Mouse (Mus musculus) megakaryocyte, adult 5-6 weeks (primary cell): ENCODE results near the gene Golt1a. TPM values are rescaled to one million over a fixed set of nuclear protein-coding genes. Genes with fewer than 3 reads are reported as not detected.
A peak's percentile ranks its signal among the peaks of the same experiment; 100 is the strongest.

Experiments
- ATAC-seq: 2 replicates; pipeline ENCODE4 v1.8.0; 2016; ENCODE audit warnings: mild to moderate bottlenecking, inconsistent platforms; ENCODE audit not compliant: poor library complexity, severe bottlenecking
- total RNA-seq, 2 experiments: library from RNA; stranded (forward) in 1 of 2; stranded (reverse) in 1 of 2; fragments of 153-499, 151-499 nt in 1 of 2; fragments of 221-1000, 200-1000 nt in 1 of 2; gene quantifications; 2 replicates each; pipeline versions ENCODE4 v1.2.3 to v1.2.4; 2015 to 2017

Gene Golt1a
- total RNA-seq (2015) (not detected in 2 replicates), total RNA-seq (2017) (not detected in 2 replicates)

GRCm38 (mm10) chr1:133309652-133310267 is at the start of gene Golt1a:
Golt1a (plus strand) TSS chr1:133309800.
- no peak for ATAC-seq

GRCm38 (mm10) chr1:133262628-133263027 is 47.0 kb upstream of the Golt1a start:
- no peak for ATAC-seq

- ATAC-seq, result no peak
These were observed 46.5 kb upstream of the Golt1a start for GRCm38 (mm10) chr1:133263134-133263533.

- ATAC-seq, result no peak
These were observed 45.2 kb upstream of the Golt1a start for GRCm38 (mm10) chr1:133264367-133264766.

GRCm38 (mm10) chr1:133265114-133265766 is 44.4 kb upstream of the Golt1a start:
- no peak for ATAC-seq

DNA sequence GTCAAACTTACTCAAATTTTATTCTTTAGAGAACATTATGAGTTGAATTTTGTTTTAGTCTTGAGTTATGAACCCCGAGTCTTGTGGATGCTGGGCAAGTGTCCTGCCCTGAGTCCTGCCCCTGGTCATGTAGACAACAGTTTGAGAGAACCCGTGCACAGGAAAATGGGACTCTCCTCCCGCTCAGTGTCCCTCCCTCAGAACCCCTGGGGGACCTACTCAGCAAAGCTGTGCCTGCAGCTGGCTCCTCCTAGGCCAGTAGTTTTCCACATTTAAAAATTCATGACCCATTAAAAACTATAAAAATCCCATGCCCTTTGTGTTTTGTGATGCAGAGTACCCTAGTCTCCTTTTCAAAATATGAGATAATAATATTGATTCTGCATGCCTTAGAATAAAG is 42.5 kb upstream of the Golt1a start:
- ATAC-seq, result no peak

GRCm38 (mm10) chr1:133267813-133268492 is 41.6 kb upstream of the Golt1a start:
- peak; percentile 44; the same call in 1 of the 2 replicates for ATAC-seq

DNA sequence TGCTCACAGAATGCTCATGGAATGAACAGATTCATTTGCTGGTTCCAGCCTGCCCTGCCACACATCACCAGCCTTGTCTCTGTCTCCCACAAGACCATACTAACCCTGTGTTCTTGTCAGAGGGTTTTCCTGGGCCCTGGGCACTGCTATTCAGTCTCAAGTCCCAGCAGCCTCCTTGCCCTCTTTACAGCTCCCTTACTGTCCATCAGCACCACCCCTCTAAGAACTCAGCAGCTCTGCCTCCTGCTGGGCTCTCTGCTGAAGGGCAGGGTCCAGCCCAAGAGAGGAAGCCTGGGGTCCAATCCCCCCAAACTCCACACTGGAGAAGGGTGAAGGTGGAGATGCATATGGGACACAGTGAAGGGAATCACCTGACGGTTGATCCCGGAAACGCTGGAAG is 41.1 kb upstream of the Golt1a start:
- no peak for ATAC-seq

DNA sequence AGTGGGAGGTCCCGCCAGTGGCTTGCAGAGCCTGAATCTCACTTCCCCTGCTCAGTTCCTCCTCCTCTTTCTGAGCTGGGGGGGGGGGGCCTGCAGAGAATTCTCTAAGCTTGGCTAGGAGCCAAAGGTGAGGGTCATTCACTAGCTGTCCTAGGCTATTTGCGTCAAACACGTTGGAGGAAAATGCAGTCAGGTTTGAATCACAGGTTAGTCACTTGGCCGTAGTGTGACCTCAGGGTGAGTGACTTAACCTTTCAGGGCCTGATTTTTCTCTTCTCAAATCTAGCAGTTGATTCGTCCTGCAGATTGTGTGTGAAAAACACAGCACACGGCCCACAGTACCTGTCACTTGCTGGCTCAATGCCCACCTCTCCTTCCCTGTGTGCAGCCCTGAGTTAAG is 39.3 kb upstream of the Golt1a start:
- 0 out of 2 replicates have a peak, but pooled peaks have one; percentile 39 for ATAC-seq

DNA sequence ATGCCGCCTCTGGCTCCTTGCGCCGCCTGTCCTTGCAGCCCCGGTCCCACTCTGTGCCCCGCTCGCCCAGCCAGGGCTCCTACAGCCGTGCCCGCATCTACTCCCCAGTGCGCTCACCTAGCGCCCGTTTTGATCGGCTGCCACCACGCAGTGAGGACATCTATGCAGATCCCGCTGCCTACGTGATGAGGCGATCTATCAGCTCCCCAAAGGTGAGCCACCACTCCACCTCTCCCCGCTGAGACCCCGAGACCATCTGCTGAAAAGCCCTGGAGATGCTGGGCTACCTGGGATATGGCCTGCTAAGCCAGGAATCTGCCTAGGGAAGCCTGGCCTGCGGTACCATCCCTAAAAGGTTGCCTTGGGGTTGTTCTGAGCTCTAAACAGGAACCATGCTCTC is 35.4 kb upstream of the Golt1a start:
- no peak for ATAC-seq

GRCm38 (mm10) chr1:133276983-133277382 is 32.6 kb upstream of the Golt1a start:
- ATAC-seq, result no peak

DNA sequence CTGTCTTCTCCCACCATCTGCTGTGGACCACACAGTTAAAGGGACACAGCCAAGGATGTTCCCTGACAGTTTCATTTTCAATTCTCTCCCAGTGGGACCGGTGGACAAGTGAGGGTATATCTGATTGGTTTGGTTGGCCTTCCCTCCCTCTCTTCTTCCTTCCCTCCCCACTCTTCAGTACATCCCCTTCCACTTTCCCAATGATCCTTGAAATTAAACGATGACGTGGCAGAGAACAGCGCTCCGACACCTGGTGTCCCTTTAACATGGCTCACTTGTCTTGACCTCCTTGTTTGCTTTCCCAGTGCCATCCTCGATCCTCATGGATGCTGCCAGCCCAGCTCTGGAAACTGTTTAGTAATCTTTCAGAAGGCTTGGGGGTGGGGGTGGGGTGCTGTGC is 31.1 kb upstream of the Golt1a start:
- ATAC-seq, result no peak

GRCm38 (mm10) chr1:133278946-133279631 is 30.5 kb upstream of the Golt1a start:
- ATAC-seq, result no peak

DNA sequence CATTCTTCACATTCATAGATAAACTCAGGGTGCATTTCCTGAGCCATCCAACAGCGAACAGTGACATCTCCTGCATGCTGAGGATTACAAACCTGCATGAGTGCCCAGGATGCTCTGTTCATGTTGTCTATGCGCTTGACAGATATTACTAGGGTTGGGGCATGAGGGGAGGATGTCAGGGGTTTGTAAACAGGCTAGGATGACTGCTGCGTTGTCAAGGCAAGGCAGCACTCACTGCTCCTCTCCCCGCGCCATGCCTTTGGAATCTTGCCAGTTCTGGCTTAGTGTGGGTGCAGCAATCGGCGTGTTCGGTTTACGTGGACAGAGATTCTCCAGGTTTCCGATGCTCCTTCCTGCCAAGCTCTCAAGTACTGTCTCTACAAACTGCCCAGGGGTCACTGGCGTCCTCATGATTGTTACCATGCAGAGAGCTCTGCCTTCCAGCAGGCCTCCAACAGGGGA is 29.9 kb upstream of the Golt1a start:
- ATAC-seq, result no peak

DNA sequence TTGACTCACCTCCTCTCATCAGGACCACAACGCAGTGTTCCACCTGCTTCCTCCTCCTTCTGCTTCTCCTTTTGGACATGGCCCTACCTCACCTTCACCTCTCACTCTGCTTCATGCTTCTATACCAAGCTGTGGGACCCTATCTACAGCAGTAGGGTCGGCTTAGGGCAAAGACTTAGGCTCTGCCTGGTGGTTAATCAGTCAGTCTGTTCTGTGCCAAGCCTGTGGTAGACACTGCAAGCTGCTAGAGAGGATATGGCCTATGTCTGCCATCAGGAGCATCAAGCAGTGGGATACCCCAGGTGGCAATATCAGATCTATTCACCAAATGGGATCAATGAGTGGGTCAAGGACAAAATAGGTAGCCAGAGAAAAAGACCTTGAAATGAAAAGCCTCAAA is 29.1 kb upstream of the Golt1a start:
- no peak for ATAC-seq

DNA sequence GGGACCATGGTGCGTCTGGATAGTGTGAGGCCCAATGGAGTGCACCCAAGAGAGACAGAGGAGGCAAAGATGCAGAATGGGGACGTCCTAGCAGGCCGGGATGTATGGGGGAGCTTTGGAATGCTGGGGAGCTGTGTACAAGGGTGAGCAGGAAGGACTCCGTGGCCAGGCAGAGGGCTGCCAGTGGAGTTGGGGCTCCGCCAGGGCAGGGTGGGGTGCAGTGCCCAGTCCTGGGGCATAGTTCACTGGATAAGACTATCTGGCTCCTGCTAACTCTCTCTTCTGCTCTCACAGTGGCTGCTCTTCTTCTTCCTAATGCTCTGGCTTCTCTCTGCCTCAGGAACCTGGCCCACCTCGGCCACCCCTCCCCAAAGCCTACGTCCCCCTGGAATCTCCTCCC is 23.7 kb upstream of the Golt1a start:
- no peak for ATAC-seq

- ATAC-seq, result no peak
These were observed 22.5 kb upstream of the Golt1a start for GRCm38 (mm10) chr1:133287051-133287450.

- ATAC-seq, result no peak
These were observed 21.7 kb upstream of the Golt1a start for GRCm38 (mm10) chr1:133287880-133288279.

GRCm38 (mm10) chr1:133291888-133292287 is 17.7 kb upstream of the Golt1a start:
- no peak for ATAC-seq

DNA sequence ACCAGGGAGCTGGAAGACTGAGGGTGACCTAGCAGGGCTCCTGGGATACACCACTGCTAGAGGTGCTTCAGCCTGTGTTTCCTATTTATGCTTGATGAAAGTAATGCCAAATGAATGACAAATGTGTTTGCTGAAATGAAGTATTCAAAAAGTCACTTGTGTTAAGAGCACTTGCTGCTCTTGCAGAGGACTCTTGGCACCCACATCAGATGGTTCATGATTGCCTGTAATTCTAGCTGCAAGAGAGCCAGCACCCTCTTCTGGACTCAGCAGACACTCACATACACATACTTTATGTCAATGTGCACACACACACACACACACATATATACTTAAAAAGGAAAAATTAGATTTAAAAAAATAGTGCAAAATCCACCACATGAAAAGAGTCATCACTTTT is 17.0 kb upstream of the Golt1a start:
- ATAC-seq, result no peak

DNA sequence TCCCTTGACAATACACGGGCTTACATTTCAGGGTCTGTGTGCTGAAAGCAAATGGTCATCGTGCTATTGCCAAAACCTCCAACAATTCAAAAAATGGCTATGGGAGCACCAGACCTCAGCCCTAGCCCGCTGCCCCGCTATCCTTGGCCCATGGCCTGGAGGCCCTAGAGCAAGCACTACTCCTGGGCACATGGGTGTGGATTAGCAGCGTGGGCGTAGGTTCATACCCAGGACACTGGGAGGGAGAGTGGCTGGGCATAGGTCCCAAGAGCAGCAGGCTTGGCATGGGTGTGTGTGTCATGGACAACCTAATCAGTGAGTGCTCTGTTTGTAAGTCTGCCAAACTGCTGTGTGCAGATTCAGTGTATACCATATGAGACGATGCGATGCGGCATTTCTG is 13.2 kb upstream of the Golt1a start:
- ATAC-seq, result no peak
